Mouse (Mus musculus) lung, embryonic 16.5 days (tissue): ENCODE data around the gene Btnl10. TPM values are rescaled to one million over a fixed set of nuclear protein-coding genes. Genes with fewer than 3 reads are reported as not detected.
A peak's percentile ranks its signal among the peaks of the same experiment; 100 is the strongest.

ENCODE experiments used
- ATAC-seq: fragments of 200-750 bp; cut with Nextera tagmentation; 2 replicates; pipeline ENCODE4 v1.8.0; 2017; ENCODE audit warnings: low read depth, mild to moderate bottlenecking, moderate library complexity
- H3K27ac ChIP-seq: fragments of 300-500 bp; sonication (generic); 2 replicates; pipeline ENCODE4 v1.5.1; 2014; ENCODE audit warnings: mild to moderate bottlenecking, control low read depth, low read length
- H3K27me3 ChIP-seq: fragments of 300-500 bp; sonication (generic); 2 replicates; pipeline ENCODE4 v1.6.1; 2014; ENCODE audit warnings: low read depth, low read length, mixed read lengths; ENCODE audit not compliant: control insufficient read depth, insufficient read depth
- H3K36me3 ChIP-seq: fragments of 300-500 bp; sonication (generic); 2 replicates; pipeline ENCODE4 v1.6.1; 2014; ENCODE audit warnings: low read length; ENCODE audit not compliant: control insufficient read depth, insufficient read depth
- H3K4me1 ChIP-seq: fragments of 300-500 bp; sonication (generic); replicated peaks from 2 replicates; pipeline ENCODE4 v1.6.1; 2014; ENCODE audit warnings: low read length, mixed read lengths; ENCODE audit not compliant: control insufficient read depth, insufficient read depth
- H3K4me2 ChIP-seq: fragments of 300-500 bp; sonication (generic); 2 replicates; pipeline ENCODE4 v1.6.1; 2014; ENCODE audit warnings: low read depth, low read length, control low read depth
- H3K4me3 ChIP-seq: fragments of 300-500 bp; sonication (generic); 2 replicates; pipeline ENCODE4 v1.5.1; 2014; ENCODE audit warnings: mild to moderate bottlenecking, low read length, control low read depth
- H3K9ac ChIP-seq: fragments of 300-500 bp; sonication (generic); 2 replicates; pipeline ENCODE4 v1.6.1; 2014; ENCODE audit warnings: low read length, control low read depth
- H3K9me3 ChIP-seq: fragments of 300-500 bp; sonication (generic); 2 replicates; pipeline ENCODE4 v1.6.1; 2016; ENCODE audit warnings: low read length; ENCODE audit not compliant: control insufficient read depth
- WGBS: fragments of 180-500 bp; shearing (Covaris S2); extraction: QIAGEN DNeasy Blood & Tissue Kit; methylation state at CpG from one replicate; pipeline ENCODE4 v1.1.7; 2014; 5-methylcytosine and 5-hydroxymethylcytosine counted together
- polyA plus RNA-seq: library from polyadenylated mRNA; unstranded; fragments of >200 nt; fragmentation: Nextera tagmentation; extraction: Ambion mirVana; gene quantifications from 2 replicates; pipeline ENCODE4 v1.2.1, GENCODE M21; 2015

Gene Btnl10
- 0.08 and 0.38 TPM in 2 replicates for polyA plus RNA-seq

- Histone ChIP-seq H3K36me3 (no peaks in the 10 kb centered on the region), H3K9me3 (no peaks in the 10 kb centered on the region), H3K4me2 (no peak within 1 kb of the TSS), H3K4me3 (no peak within 1 kb of the TSS), H3K4me1 (0 out of 2 replicates have a peak, but pooled peaks cover 3% of the 10 kb centered on the region), H3K27ac (no peak within 1 kb of the TSS), H3K27me3 (no peaks in the 10 kb centered on the region; the same call in 1 of the 2 replicates), H3K9ac (no peak within 1 kb of the TSS)
- ATAC-seq: no peak
- WGBS: 77% methylated on average over 12 of the region's 12 CpGs
Measured at GRCm38 (mm10) chr11:58917745-58918366, at the start of gene Btnl10. TSS of gene Btnl10 (plus strand) at chr11:58917908.

GRCm38 (mm10) chr11:58867954-58868330 lies 49.8 kb upstream of the Btnl10 start:
- H3K4me1 ChIP-seq: peaks cover 7% of the 10 kb centered on the region
- no peak overlapping the region for H3K27ac ChIP-seq
- WGBS: 81% methylated on average over 6 of the region's 6 CpGs
- no peak for ATAC-seq
- H3K4me2 ChIP-seq: peak overlapping the region; percentile 84
- H3K36me3 ChIP-seq: 0 out of 2 replicates have a peak, but pooled peaks cover 2% of the 10 kb centered on the region
- no peaks in the 10 kb centered on the region for H3K27me3 ChIP-seq
- no peaks in the 10 kb centered on the region for H3K9me3 ChIP-seq
- H3K4me3 ChIP-seq: peak overlapping the region; percentile 81
- H3K9ac ChIP-seq: peak overlapping the region; percentile 85

- no peak for ATAC-seq
- Histone ChIP-seq H3K4me3 (no peak overlapping the region), H3K4me2 (no peak overlapping the region), H3K27ac (no peak overlapping the region), H3K9me3 (no peaks in the 10 kb centered on the region), H3K4me1 (peaks cover 7% of the 10 kb centered on the region), H3K36me3 (0 out of 2 replicates have a peak, but pooled peaks cover 2% of the 10 kb centered on the region), H3K9ac (no peak overlapping the region), H3K27me3 (no peaks in the 10 kb centered on the region)
- WGBS: 87% methylated on average over 4 of the region's 4 CpGs
Measured at GRCm38 (mm10) chr11:58870961-58871360, 46.7 kb upstream of the Btnl10 start.

GRCm38 (mm10) chr11:58883756-58884155 lies 34.0 kb upstream of the Btnl10 start:
- WGBS: 85% methylated on average over 8 of the region's 8 CpGs
- H3K4me2 ChIP-seq: no peak overlapping the region
- no peak overlapping the region for H3K4me3 ChIP-seq
- no peak for ATAC-seq
- no peak overlapping the region for H3K27ac ChIP-seq
- H3K9ac ChIP-seq: no peak overlapping the region
- no peaks in the 10 kb centered on the region for H3K9me3 ChIP-seq
- no peaks in the 10 kb centered on the region for H3K27me3 ChIP-seq
- no peaks in the 10 kb centered on the region for H3K4me1 ChIP-seq
- peaks cover 18% of the 10 kb centered on the region for H3K36me3 ChIP-seq

GRCm38 (mm10) chr11:58890511-58890910 lies 27.2 kb upstream of the Btnl10 start:
- peaks cover 33% of the 10 kb centered on the region for H3K36me3 ChIP-seq
- H3K9me3 ChIP-seq: no peaks in the 10 kb centered on the region
- no peak overlapping the region for H3K27ac ChIP-seq
- 78% methylated on average over 10 of the region's 10 CpGs for WGBS
- no peak overlapping the region for H3K4me3 ChIP-seq
- no peak for ATAC-seq
- no peak overlapping the region for H3K4me2 ChIP-seq
- no peaks in the 10 kb centered on the region for H3K27me3 ChIP-seq
- H3K9ac ChIP-seq: no peak overlapping the region
- H3K4me1 ChIP-seq: no peaks in the 10 kb centered on the region

- no peak for ATAC-seq
- H3K9me3 ChIP-seq: no peaks in the 10 kb centered on the region
- peaks cover 36% of the 10 kb centered on the region for H3K36me3 ChIP-seq
- H3K27me3 ChIP-seq: no peaks in the 10 kb centered on the region
- H3K4me2 ChIP-seq: no peak overlapping the region
- 59% methylated on average over 6 of the region's 6 CpGs for WGBS
- H3K4me3 ChIP-seq: no peak overlapping the region
- H3K9ac ChIP-seq: no peak overlapping the region
- H3K4me1 ChIP-seq: no peaks in the 10 kb centered on the region
- H3K27ac ChIP-seq: no peak overlapping the region
Measured at GRCm38 (mm10) chr11:58894456-58894855, 23.3 kb upstream of the Btnl10 start.

- Histone ChIP-seq H3K4me2 (no peak overlapping the region), H3K4me1 (peaks cover under 1% of the 10 kb centered on the region), H3K36me3 (peaks cover 18% of the 10 kb centered on the region; the same call in 1 of the 2 replicates), H3K27me3 (no peaks in the 10 kb centered on the region), H3K9me3 (no peaks in the 10 kb centered on the region), H3K9ac (no peak overlapping the region), H3K27ac (no peak overlapping the region), H3K4me3 (no peak overlapping the region)
- no peak for ATAC-seq
- WGBS: 63% methylated on average over 6 of the region's 6 CpGs
Measured at GRCm38 (mm10) chr11:58897485-58897884, 20.2 kb upstream of the Btnl10 start.

- no peak overlapping the region for H3K9ac ChIP-seq
- H3K36me3 ChIP-seq: peaks cover 11% of the 10 kb centered on the region; the same call in 1 of the 2 replicates
- no peak overlapping the region for H3K4me3 ChIP-seq
- ATAC-seq: no peak
- no peak overlapping the region for H3K27ac ChIP-seq
- peaks cover 11% of the 10 kb centered on the region for H3K4me1 ChIP-seq
- H3K4me2 ChIP-seq: no peak overlapping the region
- H3K9me3 ChIP-seq: no peaks in the 10 kb centered on the region
- H3K27me3 ChIP-seq: no peaks in the 10 kb centered on the region
Measured at GRCm38 (mm10) chr11:58901080-58901479, 16.6 kb upstream of the Btnl10 start.

- Histone ChIP-seq H3K4me3 (peak within 1 kb of the TSS; percentile 82), H3K36me3 (peaks cover 8% of the 10 kb centered on the region; the same call in 1 of the 2 replicates), H3K9ac (peak within 1 kb of the TSS; percentile 90), H3K4me1 (peaks cover 11% of the 10 kb centered on the region), H3K9me3 (no peaks in the 10 kb centered on the region), H3K27ac (peak within 1 kb of the TSS; percentile 73), H3K27me3 (no peaks in the 10 kb centered on the region), H3K4me2 (peak within 1 kb of the TSS; percentile 87)
- WGBS: 1% methylated on average over 40 of the region's 40 CpGs
- ATAC-seq: peak; percentile 99
Measured at GRCm38 (mm10) chr11:58903511-58904409, 13.9 kb upstream of the Btnl10 start, which contains the start of gene Zfp39. TSS of gene Zfp39 (minus strand) at chr11:58904225.
